Mouse (Mus musculus) right cerebral cortex, adult 2 months (tissue): ENCODE data around the gene Gpr1.
"Not testable (repeated sequence)": the region's sequence is repeated elsewhere in the genome, so short reads cannot be mapped to it uniquely, and the experiment has no call there.

Experiments used
- DNase-seq, 2 experiments: peaks; one replicate each; pipeline ENCODE4 v3.0.0; 2021 to 2022; ENCODE audit warnings: low spot score in 2 of 2

Gpr1 gene

GRCm38 (mm10) chr1:63180575-63180974 is 33.8 kb downstream of the Gpr1 start:
- DNase-seq: not testable (repeated sequence)

DNA sequence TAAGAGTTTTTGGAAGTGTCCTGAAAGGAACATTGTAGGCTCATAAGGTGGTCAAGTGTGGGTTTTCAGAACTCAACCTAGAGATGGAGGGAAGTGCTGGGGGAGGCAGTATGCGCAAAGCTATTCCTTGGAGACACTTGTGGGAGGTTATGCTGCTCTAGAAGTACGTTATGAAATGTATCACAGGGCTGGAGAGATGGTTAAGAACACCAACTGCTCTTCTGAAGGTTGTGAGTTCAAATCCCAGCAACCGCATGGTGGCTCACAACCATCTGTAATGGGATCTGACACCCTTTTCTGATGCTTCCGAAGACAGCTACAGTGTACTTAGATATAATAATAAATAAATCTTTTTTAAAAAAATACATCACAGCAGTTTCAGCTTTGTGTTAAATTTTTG is 34.2 kb downstream of the Gpr1 start:
- DNase-seq: no peak

GRCm38 (mm10) chr1:63178308-63178707 is 36.0 kb downstream of the Gpr1 start:
- no peak for DNase-seq

- DNase-seq: peak; percentile 99 to 100
Measured at GRCm38 (mm10) chr1:63176604-63177421, 37.5 kb downstream of the Gpr1 start, which contains the start of the genes Eef1b2 and Ndufs1. Eef1b2 (plus strand) TSS chr1:63176825. Ndufs1 (minus strand) TSS chr1:63176833.

- no peak for DNase-seq
Measured at GRCm38 (mm10) chr1:63176259-63176603, 38.1 kb downstream of the Gpr1 start.

DNA sequence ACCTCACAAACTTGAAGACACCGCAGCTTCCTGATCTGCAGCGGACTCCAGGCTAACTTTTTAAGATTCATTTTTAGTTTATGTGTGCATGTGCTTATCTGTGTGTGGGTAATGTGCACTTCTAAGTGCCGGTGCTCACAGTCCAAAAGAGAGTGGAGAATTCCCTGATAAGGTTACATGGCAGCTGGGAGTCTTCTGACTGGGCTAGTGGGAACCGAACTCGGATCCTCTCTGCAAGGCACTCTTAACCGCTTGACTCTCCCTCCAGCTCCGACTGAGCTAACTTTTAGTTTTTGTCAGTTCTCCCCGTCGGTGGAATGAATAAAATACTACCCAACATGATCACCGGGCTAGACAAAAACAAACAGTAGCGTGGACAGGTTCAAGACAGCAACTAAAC is 38.5 kb downstream of the Gpr1 start:
- no peak for DNase-seq

DNA sequence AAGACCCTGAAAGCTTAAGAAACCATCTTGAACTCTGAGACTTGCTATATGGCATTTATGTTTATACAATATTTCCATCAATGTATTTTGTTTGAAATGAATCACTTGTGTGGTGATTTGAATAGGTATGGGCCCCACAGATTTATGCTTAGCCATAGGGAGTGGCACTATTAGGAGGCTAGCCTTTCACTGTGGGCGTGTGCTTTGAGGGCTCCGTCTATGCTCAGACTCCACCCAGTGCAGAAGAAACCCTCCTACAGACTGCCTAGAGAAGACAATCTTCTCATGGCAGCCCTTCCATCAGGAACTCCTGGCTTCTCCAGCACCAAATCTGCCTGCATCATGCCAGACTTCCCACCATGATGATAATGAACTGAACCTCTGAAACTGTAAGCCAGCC is 45.7 kb downstream of the Gpr1 start:
- DNase-seq: no peak

GRCm38 (mm10) chr1:63140231-63140630 is 74.1 kb downstream of the Gpr1 start:
- DNase-seq: no peak

DNA sequence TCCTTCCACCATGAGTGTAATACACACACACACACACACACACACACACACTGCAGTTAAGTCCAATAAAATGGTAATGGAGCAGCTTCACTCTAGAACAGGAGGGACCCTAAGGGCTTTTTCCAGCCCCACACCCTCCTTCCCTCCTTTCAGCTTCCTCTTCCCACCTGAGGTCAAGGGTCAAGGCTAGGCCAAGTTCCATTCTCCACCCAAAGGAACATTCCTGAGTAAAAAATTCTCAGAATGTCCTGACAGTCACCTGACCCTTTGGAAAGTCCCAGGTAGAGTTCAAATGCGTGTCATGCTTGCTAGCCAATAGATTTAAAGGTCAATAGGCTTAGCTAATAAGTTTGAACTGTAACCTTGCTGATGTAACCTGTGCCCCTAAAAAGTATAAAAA is 75.8 kb downstream of the Gpr1 start:
- not testable (repeated sequence) for DNase-seq

DNA sequence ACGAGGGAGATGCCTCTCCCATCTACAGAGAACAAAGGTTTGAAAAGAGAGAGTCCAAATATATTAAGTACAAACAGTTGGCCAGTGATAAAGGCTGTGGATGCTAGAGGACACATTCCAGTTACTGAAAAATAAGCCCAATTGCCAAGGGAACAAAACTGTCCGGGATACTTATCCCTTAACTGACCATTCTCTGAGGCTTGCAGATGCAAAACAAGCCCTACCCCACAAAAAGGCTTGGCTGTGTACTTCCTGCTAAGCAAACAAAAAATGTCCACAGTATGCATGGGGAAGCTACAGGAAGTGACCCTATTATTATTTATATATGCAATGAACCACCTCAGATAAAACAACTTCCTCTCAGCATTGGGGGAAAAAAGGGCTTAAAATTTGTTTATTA is 76.4 kb downstream of the Gpr1 start:
- no peak for DNase-seq

DNA sequence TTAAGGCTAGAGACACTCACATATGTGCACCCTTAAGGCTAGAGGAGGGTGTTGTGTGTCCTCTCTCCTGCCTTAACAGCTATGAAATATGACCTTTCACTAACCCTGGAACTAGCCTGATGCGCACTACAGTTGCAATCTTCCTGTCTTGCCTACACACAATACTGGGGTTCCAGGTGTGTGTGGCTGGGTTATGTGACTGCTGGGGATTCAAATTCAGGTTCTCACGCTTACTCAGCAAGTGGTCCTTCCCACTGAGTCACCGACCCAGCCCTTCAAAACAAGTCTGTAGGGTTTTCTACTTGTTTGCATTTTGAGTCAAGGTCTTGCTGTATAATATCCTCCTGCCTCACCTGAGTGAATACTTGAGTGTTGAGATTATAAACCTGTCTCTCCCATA is 79.8 kb downstream of the Gpr1 start:
- no peak for DNase-seq
